Mouse (Mus musculus) cerebellum, adult 2 months (tissue): ENCODE data around the gene Dlst. TPM values are rescaled to one million over a fixed set of nuclear protein-coding genes. Genes with fewer than 3 reads are reported as not detected.

ENCODE experiments used
- DNase-seq, 2 experiments: peaks; one replicate each; pipeline ENCODE4 v3.0.0; 2021
- H3K27ac ChIP-seq: fragments of 200-500 bp; 2 replicates; pipeline ENCODE4 v1.5.1; 2012; ENCODE audit warnings: low read length, control low read depth, inconsistent platforms; ENCODE audit not compliant: insufficient read depth
- H3K27me3 ChIP-seq: fragments of 200-500 bp; 2 replicates; pipeline ENCODE4 v1.6.1; 2012; ENCODE audit warnings: inconsistent platforms, mild to moderate bottlenecking, low read length, moderate library complexity; ENCODE audit not compliant: control insufficient read depth, insufficient read depth
- H3K4me1 ChIP-seq: fragments of 200-500 bp; 2 replicates; pipeline ENCODE4 v1.6.1; 2011; ENCODE audit warnings: low read length; ENCODE audit not compliant: control insufficient read depth, insufficient read depth
- H3K4me3 ChIP-seq: fragments of 200-500 bp; replicated peaks from 2 replicates; pipeline ENCODE3; 2011; ENCODE audit warnings: mild to moderate bottlenecking, low read depth, low read length, control low read depth; ENCODE audit not compliant: insufficient read depth
- CTCF ChIP-seq: fragments of 200-500 bp; IDR thresholded peaks from 2 replicates; pipeline ENCODE4 v1.5.1; 2011; ENCODE audit warnings: low read depth, mild to moderate bottlenecking, control low read depth, low read length, moderate library complexity, borderline replicate concordance; ENCODE audit not compliant: insufficient read depth
- POLR2A ChIP-seq: fragments of 200-500 bp; IDR thresholded peaks from 2 replicates; pipeline ENCODE4 v1.6.1; 2011; ENCODE audit warnings: low read length, control low read depth, borderline replicate concordance; ENCODE audit not compliant: insufficient read depth
- WGBS: fragments of 180-500 bp; shearing (Covaris S2); methylation state at CpG from one replicate; pipeline ENCODE4 v1.1.7; 2018; 5-methylcytosine and 5-hydroxymethylcytosine counted together
- polyA plus RNA-seq: library from polyadenylated mRNA; depleted of rRNA; stranded (reverse); fragments of >200 nt; gene quantifications from 2 replicates; pipeline ENCODE4 v1.2.3, GENCODE M21; 2012; rRNA removed

Gene Dlst
- polyA plus RNA-seq, 1 experiment, result 185 TPM

- DNase-seq, result no peak
- no peak for TF ChIP-seq CTCF
- Histone ChIP-seq H3K4me3 (no peak overlapping the region), H3K27ac (no peak overlapping the region), H3K27me3 (no peaks in the 10 kb centered on the region), H3K4me1 (peaks cover 15% of the 10 kb centered on the region)
- WGBS, result 81% methylated on average over 2 of the region's 2 CpGs
Observed at GRCm38 (mm10) chr12:85178294-85178693, 67.7 kb downstream of the Dlst start.

DNA sequence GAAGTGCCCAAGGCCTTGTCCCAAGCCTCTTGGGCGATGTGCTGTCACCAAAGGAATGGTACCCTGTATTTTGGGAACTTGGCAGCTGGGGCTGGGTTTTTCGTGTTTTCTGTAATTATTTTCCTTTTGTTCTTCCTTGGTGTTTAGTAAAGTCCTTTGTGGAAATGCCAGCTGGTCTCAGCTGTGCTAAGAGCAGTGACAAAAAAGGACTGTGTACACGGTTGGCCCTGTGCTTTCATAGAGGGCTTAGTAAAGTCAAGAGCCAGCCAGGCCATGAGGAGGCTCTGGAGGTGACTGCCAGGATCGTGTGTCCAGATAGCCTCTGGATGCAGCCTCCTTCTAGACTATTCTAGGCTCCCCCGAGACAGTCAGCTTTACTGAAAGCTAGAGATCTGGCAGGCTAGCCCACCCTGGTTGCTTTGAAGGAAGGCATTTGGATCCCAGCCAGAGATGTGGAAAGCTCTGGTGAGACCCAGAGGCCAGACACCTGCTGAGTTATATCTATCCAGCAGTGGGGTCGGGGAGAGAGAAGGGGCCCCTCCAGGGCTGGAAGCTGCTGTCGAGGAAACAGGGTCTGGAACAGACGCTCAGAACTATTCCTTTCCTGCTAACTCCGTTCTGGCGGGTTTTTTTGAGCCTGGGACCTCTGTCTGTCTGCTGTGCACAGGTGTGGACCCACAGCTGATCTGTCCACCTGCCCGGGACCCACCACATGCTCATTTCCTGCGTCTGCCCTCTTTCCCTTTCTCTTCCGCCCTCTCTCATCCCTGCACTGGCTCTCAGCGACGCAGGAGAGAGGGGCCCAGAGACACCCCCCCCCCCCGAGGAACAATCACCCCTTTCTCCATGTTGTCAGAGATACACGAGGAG lies 71.1 kb downstream of the Dlst start:
- no peaks in the 10 kb centered on the region for H3K27me3 ChIP-seq
- peaks cover 2% of the 10 kb centered on the region; the same call in 1 of the 2 replicates for H3K4me1 ChIP-seq
- 23% methylated on average over 16 of the region's 17 CpGs for WGBS
- no peak for TF ChIP-seq CTCF
- no peak overlapping the region for H3K27ac ChIP-seq
- no peak overlapping the region for H3K4me3 ChIP-seq
- DNase-seq, result no peak

DNA sequence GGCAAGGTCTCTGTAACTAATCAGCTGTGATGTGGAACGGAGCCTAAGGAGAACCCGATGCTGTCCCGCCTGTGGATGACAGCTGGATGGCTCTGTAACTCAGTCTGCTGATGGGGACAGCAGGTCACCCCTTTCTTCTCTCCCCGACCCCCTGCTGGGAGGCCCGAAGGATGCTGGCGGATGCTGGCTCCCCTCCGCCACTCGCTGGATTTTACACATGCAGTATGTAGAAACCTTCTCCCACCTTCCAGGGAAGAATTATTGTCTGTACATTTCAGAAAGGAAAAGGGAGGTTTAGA lies 71.7 kb downstream of the Dlst start:
- no peaks in the 10 kb centered on the region for H3K4me1 ChIP-seq
- no peak for TF ChIP-seq POLR2A
- no peak for TF ChIP-seq CTCF
- no peaks in the 10 kb centered on the region for H3K27me3 ChIP-seq
- H3K4me3 ChIP-seq, result no peak overlapping the region
- H3K27ac ChIP-seq, result no peak overlapping the region
- WGBS, result 13% methylated on average over 8 of the region's 8 CpGs
- DNase-seq, result no peak

DNA sequence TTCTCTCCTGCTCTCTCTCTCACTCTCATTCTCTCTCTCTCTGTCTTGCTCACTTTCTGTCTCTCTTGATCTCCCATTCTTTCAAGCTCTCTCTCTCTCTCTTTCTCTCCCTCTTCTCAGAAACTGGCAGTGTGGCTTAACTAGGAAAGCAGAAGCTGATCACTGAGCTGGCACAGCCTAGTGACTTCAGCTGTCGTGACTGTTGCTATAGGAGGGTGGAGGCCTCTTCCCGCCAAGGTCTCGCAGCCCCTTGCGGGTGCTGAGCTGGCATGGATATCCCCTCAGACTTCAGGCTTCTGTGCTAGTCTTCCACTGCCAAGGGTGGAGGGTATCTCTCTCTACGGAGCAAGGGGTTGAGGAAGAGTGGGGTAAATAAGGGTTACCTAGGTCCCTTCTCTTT lies 72.3 kb downstream of the Dlst start:
- TF ChIP-seq POLR2A, result no peak
- no peak for TF ChIP-seq CTCF
- no peak for DNase-seq
- Histone ChIP-seq H3K4me1 (no peaks in the 10 kb centered on the region), H3K27ac (no peak overlapping the region), H3K27me3 (no peaks in the 10 kb centered on the region), H3K4me3 (no peak overlapping the region)
- WGBS, result 22% methylated on average over 5 of the region's 5 CpGs

DNA sequence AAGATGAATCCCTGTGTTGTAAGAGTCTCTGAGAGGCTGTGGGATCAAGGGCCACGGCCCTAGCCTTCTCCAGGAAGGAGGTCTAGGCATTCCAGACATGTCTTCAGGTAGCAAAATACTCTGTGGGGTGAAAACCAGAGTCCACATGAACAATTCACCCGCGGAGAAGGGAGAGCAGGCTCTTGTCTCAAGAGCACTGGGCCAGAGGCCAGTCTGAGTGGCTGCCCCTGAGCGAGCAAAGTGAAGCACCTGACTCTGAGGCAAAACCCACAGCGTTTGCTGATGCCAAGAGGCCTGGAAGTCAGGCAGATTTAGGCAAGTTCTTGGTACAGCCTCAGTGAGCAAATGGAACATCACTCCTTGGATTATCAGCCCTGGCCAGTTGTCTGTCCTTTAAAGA lies 73.5 kb downstream of the Dlst start:
- TF ChIP-seq POLR2A (no peak), CTCF (no peak)
- DNase-seq, result no peak
- H3K4me1 ChIP-seq, result no peaks in the 10 kb centered on the region
- no peak overlapping the region for H3K27ac ChIP-seq
- no peaks in the 10 kb centered on the region for H3K27me3 ChIP-seq
- 39% methylated on average over 5 of the region's 5 CpGs for WGBS
- no peak overlapping the region for H3K4me3 ChIP-seq

Other genes with a start within 250 kb of the Dlst start
- 18.2 and 25.0 TPM in 2 replicates for gene Ltbp2, start 234.3 kb upstream of the Dlst start, polyA plus RNA-seq
- gene Fcf1, start 139.9 kb upstream of the Dlst start, polyA plus RNA-seq, result 84.3 and 88.6 TPM in 2 replicates
- 57.2 and 60.3 TPM in 2 replicates for gene Arel1, start 139.9 kb upstream of the Dlst start, polyA plus RNA-seq
- 62.4 and 64.0 TPM in 2 replicates for gene Ylpm1, start 114.5 kb upstream of the Dlst start, polyA plus RNA-seq
- 1.6 and 1.9 TPM in 2 replicates for gene Prox2, start 74 bp upstream of the Dlst start, polyA plus RNA-seq
- gene Rps6kl1, start 40.4 kb downstream of the Dlst start, polyA plus RNA-seq, result 35.2 and 36.5 TPM in 2 replicates
- gene Pgf, start 67.0 kb downstream of the Dlst start, polyA plus RNA-seq, result 5.1 and 6.1 TPM in 2 replicates
- gene Eif2b2, start 108.6 kb downstream of the Dlst start, polyA plus RNA-seq, result 105 and 109 TPM in 2 replicates
- 11.7 and 12.1 TPM in 2 replicates for gene Mlh3, start 159.8 kb downstream of the Dlst start, polyA plus RNA-seq
- 77.8 and 88.8 TPM in 2 replicates for gene Acyp1, start 177.6 kb downstream of the Dlst start, polyA plus RNA-seq
- 0.95 and 1.1 TPM in 2 replicates for gene Zc2hc1c, start 177.8 kb downstream of the Dlst start, polyA plus RNA-seq
- 38.6 and 40.1 TPM in 2 replicates for gene Nek9, start 228.5 kb downstream of the Dlst start, polyA plus RNA-seq